Mouse (Mus musculus) ES-E14 (cell line): Measurements from ENCODE around the gene Prcc. TPM values are rescaled to one million over a fixed set of nuclear protein-coding genes. Genes with fewer than 3 reads are reported as not detected.

Experiments
- DNase-seq: peaks from one replicate; pipeline ENCODE4 v3.0.0-alpha.2; 2013; ENCODE audit warnings: low read depth, low spot score
- H3K27ac ChIP-seq: 2 replicates; pipeline ENCODE4 v1.5.1; 2012; ENCODE audit warnings: low read depth, mild to moderate bottlenecking, low read length, moderate library complexity, mixed read lengths; ENCODE audit not compliant: poor library complexity, insufficient read depth, severe bottlenecking
- H3K36me3 ChIP-seq: 2 replicates; pipeline ENCODE4 v1.6.1; 2012; ENCODE audit warnings: mild to moderate bottlenecking, low read length, moderate library complexity, mixed read lengths; ENCODE audit not compliant: control insufficient read depth, poor library complexity, insufficient read depth, severe bottlenecking
- H3K4me1 ChIP-seq, 2 experiments: fragments of 150-350 bp in 1 of 2; sonication (generic) in 1 of 2; 2 replicates each; pipeline ENCODE4 v1.6.1; 2012; ENCODE audit warnings: low read length in 2 of 2, mild to moderate bottlenecking in 1 of 2, mixed read lengths in 1 of 2; ENCODE audit not compliant: control insufficient read depth in 2 of 2, insufficient read depth in 2 of 2, poor library complexity in 1 of 2
- H3K4me3 ChIP-seq, 2 experiments: fragments of 150-350 bp in 1 of 2; sonication (generic) in 1 of 2; 2 replicates each; pipeline ENCODE4 v1.5.1; 2012; ENCODE audit warnings: low read length in 2 of 2, low read depth in 1 of 2, mild to moderate bottlenecking in 1 of 2, mixed read lengths in 1 of 2; ENCODE audit not compliant: insufficient read depth in 1 of 2, poor library complexity in 1 of 2, severe bottlenecking in 1 of 2
- H3K9ac ChIP-seq: 2 replicates; pipeline ENCODE4 v1.6.1; 2012; ENCODE audit warnings: low read depth, mild to moderate bottlenecking, low read length, mixed read lengths; ENCODE audit not compliant: poor library complexity, insufficient read depth, severe bottlenecking
- H3K9me3 ChIP-seq: fragments of 150-350 bp; sonication (generic); 2 replicates; pipeline ENCODE4 v1.6.1; 2012; ENCODE audit warnings: low read depth, mild to moderate bottlenecking, low read length; ENCODE audit not compliant: control insufficient read depth, insufficient read depth
- CHD2 ChIP-seq: IDR thresholded peaks from 2 replicates; pipeline ENCODE4 v1.6.1; 2014; ENCODE audit warnings: mild to moderate bottlenecking, low read depth, low read length, inconsistent platforms
- HCFC1 ChIP-seq: IDR thresholded peaks from 2 replicates; pipeline ENCODE4 v1.6.1; 2012; ENCODE audit warnings: low read length, inconsistent platforms, borderline replicate concordance; ENCODE audit not compliant: insufficient read depth
- MAFK ChIP-seq: IDR thresholded peaks from 2 replicates; pipeline ENCODE4 v1.6.1; 2014; ENCODE audit warnings: mild to moderate bottlenecking, low read depth, low read length, inconsistent platforms; ENCODE audit not compliant: insufficient read depth
- ZC3H11A ChIP-seq: IDR thresholded peaks from 2 replicates; pipeline ENCODE4 v1.6.1; 2012; ENCODE audit warnings: low read depth, mild to moderate bottlenecking, inconsistent platforms, low read length, borderline replicate concordance
- ZNF384 ChIP-seq: IDR thresholded peaks from 2 replicates; pipeline ENCODE4 v1.6.1; 2012; ENCODE audit warnings: low read depth, low read length, inconsistent platforms
- in situ Hi-C, 2 experiments: fragments of 600-800 bp; cut with MboI; formaldehyde crosslinking; loops; one replicate each; pipeline ENCODE4 v1.15.1; 2025; ENCODE audit warnings: low sequenced_read_pairs in 2 of 2, inconsistent platforms in 1 of 2; ENCODE audit not compliant: unreplicated experiment in 2 of 2
- total RNA-seq: library from RNA; depleted of rRNA; stranded (reverse); fragments of 300-350 nt; gene quantifications from 2 replicates; pipeline ENCODE4 v1.2.3, GENCODE M21; 2012

Prcc gene
- total RNA-seq, 1 experiment = 53.8 TPM

- Histone ChIP-seq H3K9ac (no peak overlapping the region), H3K4me1 (0 out of 4 replicates have a peak, but pooled peaks cover 0 to 2% of the 10 kb centered on the region in 2 experiments), H3K27ac (no peak overlapping the region), H3K9me3 (no peaks in the 10 kb centered on the region), H3K36me3 (no peaks in the 10 kb centered on the region), H3K4me3 (no peak overlapping the region)
- TF ChIP-seq MAFK = no peak
- DNase-seq = no peak
- in situ Hi-C loops = no loop called here
Measured at GRCm38 (mm10) chr3:87847680-87848079, 37.7 kb downstream of the Prcc start.

- H3K9ac ChIP-seq = no peak within 1 kb of the TSS
- H3K4me1 ChIP-seq = no peaks in the 10 kb centered on the region
- TF ChIP-seq ZNF384 = no peak
- no peak for TF ChIP-seq ZC3H11A
- no peak for TF ChIP-seq MAFK
- no peak for TF ChIP-seq HCFC1
- H3K36me3 ChIP-seq = no peaks in the 10 kb centered on the region
- no peak for DNase-seq
- H3K27ac ChIP-seq = no peak within 1 kb of the TSS
- H3K9me3 ChIP-seq = no peaks in the 10 kb centered on the region
- no peak within 1 kb of the TSS for H3K4me3 ChIP-seq
- in situ Hi-C loops = no loop called here
Measured at GRCm38 (mm10) chr3:87846650-87847110, 38.7 kb downstream of the Prcc start, which contains the start of gene Sh2d2a. Gene Sh2d2a (plus strand): TSS chr3:87846755.

- in situ Hi-C loops = no loop called here
- H3K9me3 ChIP-seq = no peaks in the 10 kb centered on the region
- H3K9ac ChIP-seq = no peak overlapping the region
- no peaks in the 10 kb centered on the region for H3K4me1 ChIP-seq
- DNase-seq = no peak
- TF ChIP-seq CHD2 (no peak), ZC3H11A (no peak), ZNF384 (no peak), HCFC1 (no peak), MAFK (no peak)
- H3K36me3 ChIP-seq = no peaks in the 10 kb centered on the region
- H3K27ac ChIP-seq = no peak overlapping the region
- H3K4me3 ChIP-seq = no peak overlapping the region
Measured at GRCm38 (mm10) chr3:87846186-87846585, 39.2 kb downstream of the Prcc start.

- TF ChIP-seq ZNF384 (no peak), HCFC1 (no peak), MAFK (no peak), ZC3H11A (no peak), CHD2 (no peak)
- in situ Hi-C loops = no loop called here
Measured at GRCm38 (mm10) chr3:87844981-87845380, 40.4 kb downstream of the Prcc start.

GRCm38 (mm10) chr3:87840858-87841257, 44.5 kb downstream of the Prcc start:
- in situ Hi-C loops = no loop called here
- no peaks in the 10 kb centered on the region for H3K9me3 ChIP-seq
- no peak overlapping the region for H3K4me3 ChIP-seq
- H3K4me1 ChIP-seq = no peaks in the 10 kb centered on the region
- no peak overlapping the region for H3K9ac ChIP-seq
- DNase-seq = no peak
- TF ChIP-seq MAFK (no peak), HCFC1 (no peak), ZNF384 (no peak), CHD2 (no peak), ZC3H11A (no peak)
- H3K36me3 ChIP-seq = no peaks in the 10 kb centered on the region
- H3K27ac ChIP-seq = no peak overlapping the region

More at GRCm38 (mm10) chr3:87844981-87845380, 40.4 kb downstream of the Prcc start:
- DNase-seq = no peak
- no peaks in the 10 kb centered on the region for H3K4me1 ChIP-seq
- no peaks in the 10 kb centered on the region for H3K36me3 ChIP-seq
- H3K4me3 ChIP-seq = no peak overlapping the region
- H3K9ac ChIP-seq = no peak overlapping the region
- no peaks in the 10 kb centered on the region for H3K9me3 ChIP-seq
- no peak overlapping the region for H3K27ac ChIP-seq
